Mouse (Mus musculus): ENCODE measurements around the gene Sycp2.

DNA sequence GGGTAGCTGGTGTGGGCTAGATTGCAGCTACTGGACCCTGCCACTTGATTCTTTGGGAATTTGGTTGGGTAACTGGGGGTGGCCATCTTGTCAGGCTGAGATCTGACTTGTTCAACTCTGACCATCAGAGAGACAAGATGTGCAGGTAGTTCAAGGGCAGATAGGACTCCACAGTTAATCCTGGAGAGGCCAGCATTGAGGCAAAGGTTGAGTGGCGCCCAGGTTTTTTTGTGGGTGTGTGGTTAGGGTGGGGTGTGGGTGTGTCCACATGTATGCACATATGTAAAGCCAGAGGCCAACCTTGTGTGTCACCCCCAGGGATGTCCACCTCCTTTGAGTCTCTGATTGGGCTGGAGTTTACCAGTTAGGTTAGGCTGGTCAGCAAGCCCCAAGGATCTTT, 91.2 kb downstream of the Sycp2 start:
- TF ChIP-seq CTCF (IDR thresholded peaks at IDR 0.05; ENCODE audit: extremely low read depth, insufficient read depth, insufficient read length, insufficient replicate concordance) (no peak), POLR2A (IDR thresholded peaks at IDR 0.05; ENCODE audit: low read depth, low read length) (no peak)
